Mouse (Mus musculus): Measurements from ENCODE around the gene Fam206a. TPM values are rescaled to one million over a fixed set of nuclear protein-coding genes. Genes with fewer than 3 reads are reported as not detected.

The Fam206a gene
- total and polyA plus RNA-seq, 3 experiments: 7.7 to 50.6 (median 8.1) TPM

DNA sequence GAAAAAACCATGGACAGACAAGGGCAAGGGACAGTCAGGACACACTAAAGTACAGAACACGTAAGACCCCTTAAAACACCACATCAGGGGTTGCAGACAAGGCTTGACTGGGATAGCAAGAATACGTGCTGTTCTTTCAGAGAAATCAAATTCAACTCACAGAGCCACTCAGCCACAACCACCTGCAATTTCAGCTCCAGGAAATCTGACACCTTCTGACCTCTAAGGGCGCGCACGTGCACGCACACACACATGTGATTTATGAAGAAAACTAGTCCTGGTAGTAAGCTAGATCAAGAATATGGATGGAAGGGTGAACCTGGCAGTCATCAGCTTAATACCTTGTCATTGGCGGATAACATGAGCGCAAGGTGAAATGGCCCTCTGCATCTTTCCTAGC is 13.0 kb downstream of the Fam206a start:
- Histone ChIP-seq H3K36me3 (replicated peaks) (peaks cover 24% of the 10 kb centered on the region), H3K9me3 (replicated peaks) (no peaks in the 10 kb centered on the region), H3K4me1 (ENCODE audit: insufficient read depth, low read depth, low read length) (peaks cover 10% of the 10 kb centered on the region; the same call in 1 of the 2 replicates), H3K27me3 (ENCODE audit: insufficient read depth, low read length) (no peaks in the 10 kb centered on the region), H3K4me3 (ENCODE audit: low read depth, low read length) (no peak overlapping the region)
- no peak for ATAC-seq (ENCODE audit: extremely low read depth, insufficient number of reproducible peaks, low FRiP score, poor library complexity, severe bottlenecking)
- DNase-seq (ENCODE audit: low spot score): no peak
- TF ChIP-seq POLR2AphosphoS5 (IDR thresholded peaks at IDR 0.05; ENCODE audit: insufficient replicate concordance, low read depth, low read length) (no peak), TAL1 (conservative IDR thresholded peaks at IDR 0.05; ENCODE audit: low read depth, low read length) (no peak), GATA1 (IDR thresholded peaks at IDR 0.05; ENCODE audit: borderline replicate concordance, low read length) (no peak)

GRCm38 (mm10) chr4:56820017-56820550 is 17.9 kb downstream of the Fam206a start:
- Histone ChIP-seq H3K9me3 (replicated peaks) (no peaks in the 10 kb centered on the region), H3K36me3 (replicated peaks) (peaks cover 19% of the 10 kb centered on the region), H3K27me3 (ENCODE audit: insufficient read depth, low read length) (no peaks in the 10 kb centered on the region), H3K4me1 (ENCODE audit: insufficient read depth, low read depth, low read length) (no peaks in the 10 kb centered on the region), H3K4me3 (ENCODE audit: low read depth, low read length) (no peak overlapping the region)
- no peak for TF ChIP-seq POLR2AphosphoS5 (IDR thresholded peaks at IDR 0.05; ENCODE audit: insufficient replicate concordance, low read depth, low read length)
- no peak for TF ChIP-seq GATA2 (IDR thresholded peaks at IDR 0.05; ENCODE audit: borderline replicate concordance, low read depth, low read length)
- no peak for TF ChIP-seq TAL1 (conservative IDR thresholded peaks at IDR 0.05; ENCODE audit: low read depth, low read length)
- TF ChIP-seq CTCF (IDR thresholded peaks at IDR 0.05; ENCODE audit: low read depth, low read length): no peak
- TF ChIP-seq GATA1 (IDR thresholded peaks at IDR 0.05; ENCODE audit: borderline replicate concordance, low read length): no peak
- no peak for DNase-seq (ENCODE audit: low spot score)
- ATAC-seq (ENCODE audit: extremely low read depth, insufficient number of reproducible peaks, low FRiP score, poor library complexity, severe bottlenecking): no peak

- Histone ChIP-seq H3K4me3 (ENCODE audit: low read depth, low read length) (no peak overlapping the region), H3K36me3 (replicated peaks) (peaks cover 20% of the 10 kb centered on the region), H3K4me1 (ENCODE audit: insufficient read depth, low read depth, low read length) (no peaks in the 10 kb centered on the region), H3K9me3 (replicated peaks) (no peaks in the 10 kb centered on the region), H3K27me3 (ENCODE audit: insufficient read depth, low read length) (no peaks in the 10 kb centered on the region)
- ATAC-seq (ENCODE audit: extremely low read depth, insufficient number of reproducible peaks, low FRiP score, poor library complexity, severe bottlenecking): no peak
- DNase-seq (ENCODE audit: low spot score): no peak
- TF ChIP-seq GATA2 (IDR thresholded peaks at IDR 0.05; ENCODE audit: borderline replicate concordance, low read depth, low read length): no peak
- TF ChIP-seq GATA1 (IDR thresholded peaks at IDR 0.05; ENCODE audit: borderline replicate concordance, low read length): no peak
- no peak for TF ChIP-seq CTCF (IDR thresholded peaks at IDR 0.05; ENCODE audit: low read depth, low read length)
These were observed 22.1 kb downstream of the Fam206a start for GRCm38 (mm10) chr4:56824231-56824630.

DNA sequence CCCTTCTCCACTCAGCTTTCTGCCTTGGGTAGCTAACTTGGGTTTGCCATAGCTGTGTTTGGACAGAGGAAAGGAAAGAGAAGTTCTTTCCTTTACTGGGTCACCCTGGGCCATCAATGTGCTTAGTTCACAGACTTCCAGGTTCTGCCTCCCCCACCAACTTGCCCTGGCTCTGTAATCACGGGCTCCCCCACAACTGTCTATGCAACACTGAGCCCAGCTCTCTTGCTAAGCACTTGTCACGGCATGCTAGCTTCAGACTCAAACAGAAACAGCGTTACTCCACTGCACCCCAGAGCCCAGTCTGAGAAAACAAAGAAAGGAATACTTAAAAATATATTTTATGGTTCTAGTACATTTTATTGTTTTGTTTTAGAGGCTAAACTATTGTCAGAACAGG is 26.8 kb downstream of the Fam206a start:
- ATAC-seq (ENCODE audit: extremely low read depth, insufficient number of reproducible peaks, low FRiP score, poor library complexity, severe bottlenecking) (no peak), DNase-seq (ENCODE audit: low spot score) (no peak)
- Histone ChIP-seq H3K36me3 (replicated peaks) (peaks cover 44% of the 10 kb centered on the region), H3K4me1 (ENCODE audit: insufficient read depth, low read depth, low read length) (no peaks in the 10 kb centered on the region), H3K4me3 (ENCODE audit: low read depth, low read length) (no peak overlapping the region), H3K9me3 (replicated peaks) (no peaks in the 10 kb centered on the region), H3K27me3 (ENCODE audit: insufficient read depth, low read length) (no peaks in the 10 kb centered on the region)
- no peak for TF ChIP-seq TAL1 (conservative IDR thresholded peaks at IDR 0.05; ENCODE audit: low read depth, low read length)
- no peak for TF ChIP-seq CTCF (IDR thresholded peaks at IDR 0.05; ENCODE audit: low read depth, low read length)
- TF ChIP-seq GATA2 (IDR thresholded peaks at IDR 0.05; ENCODE audit: borderline replicate concordance, low read depth, low read length): no peak
- TF ChIP-seq POLR2AphosphoS5 (IDR thresholded peaks at IDR 0.05; ENCODE audit: insufficient replicate concordance, low read depth, low read length): no peak
- no peak for TF ChIP-seq GATA1 (IDR thresholded peaks at IDR 0.05; ENCODE audit: borderline replicate concordance, low read length)

DNA sequence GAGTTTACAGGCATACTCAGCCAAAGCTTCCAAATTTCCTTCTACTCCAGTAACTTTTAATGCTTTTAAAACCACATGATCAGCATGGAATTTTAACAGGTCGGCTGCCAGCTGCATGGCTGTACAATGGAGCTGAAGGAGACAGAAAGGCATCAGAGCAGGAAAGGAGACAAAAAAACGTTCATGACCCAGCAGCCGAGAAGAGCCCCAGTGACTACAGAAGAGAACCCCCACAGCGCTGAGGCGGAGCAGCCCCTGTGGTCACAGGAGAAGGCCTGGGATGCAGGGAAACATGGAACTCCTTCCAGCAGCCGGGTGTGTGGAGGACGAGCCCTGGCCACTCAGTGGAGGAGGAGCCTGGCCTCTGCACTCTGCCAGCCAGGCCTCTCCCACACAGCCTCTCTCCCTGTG is 27.4 kb downstream of the Fam206a start:
- H3K9me3 ChIP-seq (replicated peaks): no peaks in the 10 kb centered on the region
- ATAC-seq (ENCODE audit: extremely low read depth, insufficient number of reproducible peaks, low FRiP score, poor library complexity, severe bottlenecking) (no peak), DNase-seq (ENCODE audit: low spot score) (no peak)
- H3K36me3 ChIP-seq (replicated peaks): peaks cover 41% of the 10 kb centered on the region
- H3K4me3 ChIP-seq (ENCODE audit: low read depth, low read length): no peak overlapping the region
- H3K4me1 ChIP-seq (ENCODE audit: insufficient read depth, low read depth, low read length): no peaks in the 10 kb centered on the region
- H3K27me3 ChIP-seq (ENCODE audit: insufficient read depth, low read length): no peaks in the 10 kb centered on the region
- no peak for TF ChIP-seq TAL1 (conservative IDR thresholded peaks at IDR 0.05; ENCODE audit: low read depth, low read length)
- TF ChIP-seq GATA1 (IDR thresholded peaks at IDR 0.05; ENCODE audit: borderline replicate concordance, low read length): no peak
- TF ChIP-seq GATA2 (IDR thresholded peaks at IDR 0.05; ENCODE audit: borderline replicate concordance, low read depth, low read length): no peak
- no peak for TF ChIP-seq POLR2AphosphoS5 (IDR thresholded peaks at IDR 0.05; ENCODE audit: insufficient replicate concordance, low read depth, low read length)
- no peak for TF ChIP-seq CTCF (IDR thresholded peaks at IDR 0.05; ENCODE audit: low read depth, low read length)

DNA sequence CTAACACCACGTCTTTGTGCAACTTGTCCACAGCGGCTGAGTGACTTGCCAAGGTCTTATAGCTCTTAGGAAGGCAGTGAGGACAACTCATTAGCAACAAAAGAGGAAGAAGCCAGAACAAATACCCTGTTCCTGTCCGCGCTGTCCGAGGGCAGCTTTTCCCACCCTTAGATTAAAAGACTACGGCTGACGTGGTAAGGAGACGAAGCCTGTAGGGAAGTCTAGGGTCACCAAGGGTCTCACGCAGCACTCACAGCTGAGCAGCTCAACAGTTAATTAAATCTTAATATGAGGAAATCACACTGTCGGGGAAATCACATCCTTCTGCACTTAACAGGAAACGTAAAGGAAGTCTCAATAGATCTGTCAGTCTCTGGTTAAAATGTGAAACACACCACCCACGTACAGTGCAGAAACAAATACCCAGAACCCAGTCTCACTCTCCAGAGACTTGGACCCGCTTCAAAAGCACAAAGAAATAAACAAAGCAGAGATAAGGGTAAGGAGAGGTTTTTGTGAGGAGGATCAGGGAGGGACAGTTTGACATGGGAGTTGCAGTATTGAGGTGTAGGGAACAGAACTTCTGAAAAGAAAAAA is 29.0 kb downstream of the Fam206a start:
- DNase-seq (ENCODE audit: low spot score) (no peak), ATAC-seq (ENCODE audit: extremely low read depth, insufficient number of reproducible peaks, low FRiP score, poor library complexity, severe bottlenecking) (no peak)
- H3K36me3 ChIP-seq (replicated peaks): peaks cover 49% of the 10 kb centered on the region
- TF ChIP-seq POLR2AphosphoS5 (IDR thresholded peaks at IDR 0.05; ENCODE audit: insufficient replicate concordance, low read depth, low read length) (no peak), GATA2 (IDR thresholded peaks at IDR 0.05; ENCODE audit: borderline replicate concordance, low read depth, low read length) (no peak), TAL1 (conservative IDR thresholded peaks at IDR 0.05; ENCODE audit: low read depth, low read length) (no peak), CTCF (IDR thresholded peaks at IDR 0.05; ENCODE audit: low read depth, low read length) (no peak), GATA1 (IDR thresholded peaks at IDR 0.05; ENCODE audit: borderline replicate concordance, low read length) (no peak)
- no peaks in the 10 kb centered on the region for H3K27me3 ChIP-seq (ENCODE audit: insufficient read depth, low read length)
- H3K4me1 ChIP-seq (ENCODE audit: insufficient read depth, low read depth, low read length): no peaks in the 10 kb centered on the region
- H3K9me3 ChIP-seq (replicated peaks): no peaks in the 10 kb centered on the region
- H3K4me3 ChIP-seq (ENCODE audit: low read depth, low read length): no peak overlapping the region
